Mouse (Mus musculus): ENCODE measurements around the gene Sufu. TPM values are rescaled to one million over a fixed set of nuclear protein-coding genes. Genes with fewer than 3 reads are reported as not detected.

Sufu gene
- polyA plus RNA-seq, 1 experiment from 2014 or later: 9.5 TPM

GRCm38 (mm10) chr19:46531071-46532030 is 134.7 kb downstream of the Sufu start:
- peak overlapping the region; percentile 5; the same call in 1 of the 2 replicates for H3K9ac ChIP-seq (ENCODE audit: low read length)
- H3K36me3 ChIP-seq (ENCODE audit: control insufficient read depth, insufficient read depth, low read length): no peaks in the 10 kb centered on the region
- H3K4me1 ChIP-seq (replicated peaks; ENCODE audit: control insufficient read depth, insufficient read depth): peaks cover 30% of the 10 kb centered on the region
- H3K4me3 ChIP-seq (ENCODE audit: low read depth, low read length): no peak overlapping the region
- ATAC-seq (ENCODE audit: low FRiP score, low TSS enrichment) (no peak), DNase-seq (ENCODE audit: low spot score) (no peak)
- no peaks in the 10 kb centered on the region for H3K27me3 ChIP-seq (ENCODE audit: control insufficient read depth, insufficient read depth, low read length)
- H3K4me2 ChIP-seq (replicated peaks; ENCODE audit: low read depth): peak overlapping the region; percentile 25
- H3K9me3 ChIP-seq (ENCODE audit: control insufficient read depth, low read length): no peaks in the 10 kb centered on the region
- TF ChIP-seq CTCF (IDR thresholded peaks at IDR 0.05; ENCODE audit: low read depth) (peak; percentile 45), EP300 (optimal IDR thresholded peaks at IDR 0.05) (no peak)
- H3K27ac ChIP-seq (replicated peaks): peak overlapping the region; percentile 80
- WGBS: 14% methylated on average over 16 of the region's 16 CpGs

GRCm38 (mm10) chr19:46532031-46532688 is 135.5 kb downstream of the Sufu start:
- TF ChIP-seq EP300 (optimal IDR thresholded peaks at IDR 0.05): no peak
- TF ChIP-seq CTCF (IDR thresholded peaks at IDR 0.05; ENCODE audit: low read depth): peak; percentile 36
- Histone ChIP-seq H3K4me2 (replicated peaks; ENCODE audit: low read depth) (no peak overlapping the region; the same call in 1 of the 2 replicates), H3K27me3 (ENCODE audit: control insufficient read depth, insufficient read depth, low read length) (no peaks in the 10 kb centered on the region), H3K27ac (replicated peaks) (peak overlapping the region; percentile 76), H3K4me1 (replicated peaks; ENCODE audit: control insufficient read depth, insufficient read depth) (peaks cover 30% of the 10 kb centered on the region), H3K9me3 (ENCODE audit: control insufficient read depth, low read length) (no peaks in the 10 kb centered on the region), H3K4me3 (ENCODE audit: low read depth, low read length) (no peak overlapping the region), H3K36me3 (ENCODE audit: control insufficient read depth, insufficient read depth, low read length) (no peaks in the 10 kb centered on the region), H3K9ac (ENCODE audit: low read length) (peak overlapping the region; percentile 41; the same call in 1 of the 2 replicates)
- peak; percentile 27 for ATAC-seq (ENCODE audit: low FRiP score, low TSS enrichment)
- peak; percentile 73 for DNase-seq (ENCODE audit: low spot score)
- WGBS: 19% methylated on average over 10 of the region's 10 CpGs

- Histone ChIP-seq H3K27ac (replicated peaks) (no peak overlapping the region; the same call in 1 of the 2 replicates), H3K4me2 (replicated peaks; ENCODE audit: low read depth) (no peak overlapping the region)
Observed at GRCm38 (mm10) chr19:46533066-46533465, 136.4 kb downstream of the Sufu start.

GRCm38 (mm10) chr19:46533525-46533924 is 136.8 kb downstream of the Sufu start:
- no peaks in the 10 kb centered on the region for H3K27me3 ChIP-seq (ENCODE audit: control insufficient read depth, insufficient read depth, low read length)
- H3K27ac ChIP-seq (replicated peaks): peak overlapping the region; percentile 61; the same call in 1 of the 2 replicates
- H3K4me1 ChIP-seq (replicated peaks; ENCODE audit: control insufficient read depth, insufficient read depth): peaks cover 30% of the 10 kb centered on the region
- 61% methylated on average over 5 of the region's 5 CpGs for WGBS
- H3K4me3 ChIP-seq (ENCODE audit: low read depth, low read length): no peak overlapping the region
- DNase-seq (ENCODE audit: low spot score) (no peak), ATAC-seq (ENCODE audit: low FRiP score, low TSS enrichment) (no peak)
- TF ChIP-seq EP300 (optimal IDR thresholded peaks at IDR 0.05): no peak
- no peak for TF ChIP-seq CTCF (IDR thresholded peaks at IDR 0.05; ENCODE audit: low read depth)
- no peak overlapping the region for H3K9ac ChIP-seq (ENCODE audit: low read length)
- no peak overlapping the region for H3K4me2 ChIP-seq (replicated peaks; ENCODE audit: low read depth)
- H3K9me3 ChIP-seq (ENCODE audit: control insufficient read depth, low read length): no peaks in the 10 kb centered on the region
- no peaks in the 10 kb centered on the region for H3K36me3 ChIP-seq (ENCODE audit: control insufficient read depth, insufficient read depth, low read length)

More at GRCm38 (mm10) chr19:46533066-46533465, 136.4 kb downstream of the Sufu start:
- no peak for ATAC-seq (ENCODE audit: low FRiP score, low TSS enrichment)
- H3K9me3 ChIP-seq (ENCODE audit: control insufficient read depth, low read length): no peaks in the 10 kb centered on the region
- TF ChIP-seq EP300 (optimal IDR thresholded peaks at IDR 0.05) (no peak), CTCF (IDR thresholded peaks at IDR 0.05; ENCODE audit: low read depth) (no peak)
- no peaks in the 10 kb centered on the region for H3K27me3 ChIP-seq (ENCODE audit: control insufficient read depth, insufficient read depth, low read length)
- WGBS: 45% methylated on average over 4 of the region's 4 CpGs
- DNase-seq (ENCODE audit: low spot score): no peak
- peaks cover 30% of the 10 kb centered on the region for H3K4me1 ChIP-seq (replicated peaks; ENCODE audit: control insufficient read depth, insufficient read depth)
- H3K4me3 ChIP-seq (ENCODE audit: low read depth, low read length): no peak overlapping the region
- no peak overlapping the region for H3K9ac ChIP-seq (ENCODE audit: low read length)
- no peaks in the 10 kb centered on the region for H3K36me3 ChIP-seq (ENCODE audit: control insufficient read depth, insufficient read depth, low read length)

GRCm38 (mm10) chr19:46534542-46535098 is 137.9 kb downstream of the Sufu start:
- Histone ChIP-seq H3K27me3 (ENCODE audit: control insufficient read depth, insufficient read depth, low read length) (no peaks in the 10 kb centered on the region), H3K4me2 (replicated peaks; ENCODE audit: low read depth) (no peak overlapping the region), H3K36me3 (ENCODE audit: control insufficient read depth, insufficient read depth, low read length) (no peaks in the 10 kb centered on the region), H3K9ac (ENCODE audit: low read length) (no peak overlapping the region), H3K27ac (replicated peaks) (no peak overlapping the region), H3K9me3 (ENCODE audit: control insufficient read depth, low read length) (no peaks in the 10 kb centered on the region), H3K4me1 (replicated peaks; ENCODE audit: control insufficient read depth, insufficient read depth) (peaks cover 20% of the 10 kb centered on the region), H3K4me3 (ENCODE audit: low read depth, low read length) (no peak overlapping the region)
- no peak for DNase-seq (ENCODE audit: low spot score)
- 56% methylated on average over 6 of the region's 6 CpGs for WGBS
- no peak for ATAC-seq (ENCODE audit: low FRiP score, low TSS enrichment)
- no peak for TF ChIP-seq CTCF (IDR thresholded peaks at IDR 0.05; ENCODE audit: low read depth)
- no peak for TF ChIP-seq EP300 (optimal IDR thresholded peaks at IDR 0.05)
